Mouse (Mus musculus): ENCODE data around the gene Cldn22. TPM values are rescaled to one million over a fixed set of nuclear protein-coding genes. Genes with fewer than 3 reads are reported as not detected.

Gene Cldn22
- not detected for polyA plus RNA-seq (2015; fragmentation: Illumina TruSeq; extraction: RNeasy Lipid Tissue Mini Kit (QIAGEN cat#74804); ENCODE audit: insufficient read depth, low read depth, low replicate concordance)

DNA sequence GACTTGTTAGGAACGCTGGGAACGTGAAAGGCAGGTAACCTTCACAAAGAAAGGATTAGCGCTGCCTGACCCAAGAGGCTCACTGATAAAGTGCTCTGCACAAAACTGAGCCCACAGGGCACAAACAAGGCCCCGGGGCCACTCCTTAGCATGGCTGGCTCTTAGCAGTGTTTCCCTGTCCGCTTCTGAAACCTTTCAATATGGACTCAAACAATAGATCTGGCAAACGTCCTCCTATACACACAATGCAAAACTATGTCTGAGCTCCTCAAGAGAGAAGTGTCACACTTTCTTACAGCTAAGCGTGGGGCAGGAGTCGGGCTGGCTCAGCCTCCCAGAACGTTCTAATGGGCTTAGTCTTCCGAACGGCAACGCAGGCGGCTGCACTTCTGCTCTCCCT, at the start of gene Cldn22:
Gene Cldn22 (plus strand): TSS at position 301 of the 400 bp plus-strand sequence.

DNA sequence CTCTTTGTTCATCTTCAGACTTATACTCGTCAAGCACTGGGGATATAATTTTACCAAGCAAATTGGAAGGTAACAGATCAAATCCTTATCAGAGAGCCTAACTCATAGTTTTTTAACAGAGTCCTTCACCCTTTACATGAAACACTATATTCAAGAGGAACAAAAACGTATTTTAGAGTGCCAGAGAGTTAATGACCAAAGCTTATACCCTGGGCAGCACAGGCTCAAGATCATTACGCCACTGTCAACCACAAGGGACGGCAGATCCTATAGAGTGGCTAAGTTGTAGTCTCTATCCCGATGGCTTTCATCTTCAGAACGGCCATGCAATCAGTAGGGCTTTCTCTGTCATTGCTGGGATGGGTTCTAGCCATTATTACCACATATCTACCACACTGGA, 2.4 kb upstream of the Cldn22 start, which contains the start of gene Cldn24:
Gene Cldn24 (plus strand): TSS at position 301 of the 400 bp plus-strand sequence.

Other genes with a start within 250 kb of the Cldn22 start
- 5.2 TPM for gene Ing2, start 148.9 kb upstream of the Cldn22 start, polyA plus RNA-seq (2015; fragmentation: Illumina TruSeq; extraction: RNeasy Lipid Tissue Mini Kit (QIAGEN cat#74804); ENCODE audit: insufficient read depth, low read depth, low replicate concordance)
- 1.7 TPM for gene Cdkn2aip, start 110.5 kb upstream of the Cldn22 start, polyA plus RNA-seq (2015; fragmentation: Illumina TruSeq; extraction: RNeasy Lipid Tissue Mini Kit (QIAGEN cat#74804); ENCODE audit: insufficient read depth, low read depth, low replicate concordance)
- not detected for gene Cldn24, start 2.3 kb upstream of the Cldn22 start, polyA plus RNA-seq (2015; fragmentation: Illumina TruSeq; extraction: RNeasy Lipid Tissue Mini Kit (QIAGEN cat#74804); ENCODE audit: insufficient read depth, low read depth, low replicate concordance)
- gene Wwc2, start 166.4 kb downstream of the Cldn22 start, polyA plus RNA-seq (2015; fragmentation: Illumina TruSeq; extraction: RNeasy Lipid Tissue Mini Kit (QIAGEN cat#74804); ENCODE audit: insufficient read depth, low read depth, low replicate concordance), result 3.0 TPM